Mouse (Mus musculus): ENCODE results near the gene Il13ra1.

- TF ChIP-seq CTCF (IDR thresholded peaks at IDR 0.05; ENCODE audit: low read depth, low read length) (no peak), EP300 (IDR thresholded peaks at IDR 0.05; ENCODE audit: insufficient read depth, low read depth, low read length) (no peak), POLR2A (IDR thresholded peaks at IDR 0.05; ENCODE audit: insufficient read depth, low read length) (no peak)
Observed at GRCm38 (mm10) chrX:36141994-36142639, 30.2 kb downstream of the Il13ra1 start.

Measured in ES-Bruce4 (cell line).